Mouse (Mus musculus): ENCODE results near the gene Doxl2.

Gene Doxl2

GRCm38 (mm10) chr6:49011191-49011590, 36.4 kb downstream of the Doxl2 start:
- no peak for DNase-seq

- no peak for DNase-seq
These were observed 38.3 kb downstream of the Doxl2 start for GRCm38 (mm10) chr6:49013023-49013422.

GRCm38 (mm10) chr6:49013458-49013857, 38.7 kb downstream of the Doxl2 start:
- no peak for DNase-seq

GRCm38 (mm10) chr6:49017150-49017549, 42.4 kb downstream of the Doxl2 start:
- DNase-seq, result no peak

GRCm38 (mm10) chr6:49019341-49019740, 44.6 kb downstream of the Doxl2 start:
- DNase-seq, result no peak

GRCm38 (mm10) chr6:49021141-49022012, 46.6 kb downstream of the Doxl2 start:
- DNase-seq, result peak; percentile 28

- DNase-seq, result no peak
These were observed 47.6 kb downstream of the Doxl2 start for GRCm38 (mm10) chr6:49022384-49022783.

GRCm38 (mm10) chr6:49023315-49023714, 48.6 kb downstream of the Doxl2 start:
- DNase-seq, result no peak

- DNase-seq, result no peak
These were observed 50.5 kb downstream of the Doxl2 start for GRCm38 (mm10) chr6:49025290-49025689.

GRCm38 (mm10) chr6:49026496-49026895, 51.7 kb downstream of the Doxl2 start:
- DNase-seq, result no peak

- DNase-seq, result no peak
These were observed 53.3 kb downstream of the Doxl2 start for GRCm38 (mm10) chr6:49028019-49028418.

Measured in right cerebral cortex, postnatal 4 days (tissue).